Mouse (Mus musculus) liver, embryonic 14.5 days (tissue): ENCODE data around the gene Iqgap3. TPM values are rescaled to one million over a fixed set of nuclear protein-coding genes. Genes with fewer than 3 reads are reported as not detected.
A peak's percentile ranks its signal among the peaks of the same experiment; 100 is the strongest.

ENCODE experiments used
- ATAC-seq: fragments of 200-750 bp; cut with Nextera tagmentation; 2 replicates; pipeline ENCODE4 v1.8.0; 2017; ENCODE audit warnings: moderate number of reproducible peaks, mild to moderate bottlenecking, moderate library complexity; ENCODE audit not compliant: insufficient read depth
- DNase-seq, 3 experiments: peaks; one replicate each; pipeline ENCODE4 v3.0.0-alpha.2; 2012 to 2013; ENCODE audit warnings: low read depth in 3 of 3, low spot score in 3 of 3
- H3K27ac ChIP-seq: fragments of 300-500 bp; sonication (generic); 2 replicates; pipeline ENCODE4 v1.5.1; 2014; ENCODE audit warnings: moderate library complexity, mild to moderate bottlenecking, control low read depth, inconsistent platforms
- H3K27me3 ChIP-seq: fragments of 300-500 bp; sonication (generic); 2 replicates; pipeline ENCODE4 v1.6.1; 2014; ENCODE audit warnings: mild to moderate bottlenecking, low read length, moderate library complexity; ENCODE audit not compliant: control insufficient read depth, insufficient read depth
- H3K36me3 ChIP-seq: fragments of 300-500 bp; sonication (generic); replicated peaks from 2 replicates; pipeline ENCODE4 v1.6.1; 2014; ENCODE audit warnings: low read depth; ENCODE audit not compliant: control insufficient read depth, insufficient read depth
- H3K4me1 ChIP-seq, 2 experiments: fragments of 200-500 bp in 1 of 2; fragments of 300-500 bp in 1 of 2; sonication (generic) in 1 of 2; replicated peaks; 2 replicates each; pipeline ENCODE4 v1.6.1; 2012 to 2014; ENCODE audit warnings: antibody characterized with exemption in 1 of 2, inconsistent platforms in 1 of 2, low read length in 1 of 2; ENCODE audit not compliant: control insufficient read depth in 2 of 2, insufficient read depth in 2 of 2
- H3K4me2 ChIP-seq: fragments of 300-500 bp; sonication (generic); 2 replicates; pipeline ENCODE4 v1.6.1; 2014; ENCODE audit warnings: low read depth, mild to moderate bottlenecking, control low read depth, moderate library complexity
- H3K4me3 ChIP-seq, 2 experiments: fragments of 200-500 bp in 1 of 2; fragments of 300-500 bp in 1 of 2; sonication (generic) in 1 of 2; 2 replicates each; pipeline ENCODE4 v1.5.1; 2012 to 2014; ENCODE audit warnings: low read depth in 2 of 2, low read length in 2 of 2, mild to moderate bottlenecking in 2 of 2, control low read depth in 1 of 2, inconsistent platforms in 1 of 2, moderate library complexity in 1 of 2; ENCODE audit not compliant: insufficient read depth in 1 of 2
- H3K9ac ChIP-seq: fragments of 300-500 bp; sonication (generic); replicated peaks from 2 replicates; pipeline ENCODE4 v1.6.1; 2014; ENCODE audit warnings: mild to moderate bottlenecking, control low read depth, moderate library complexity
- H3K9me3 ChIP-seq: fragments of 300-500 bp; sonication (generic); 2 replicates; pipeline ENCODE4 v1.6.1; 2016; ENCODE audit warnings: low read length, mixed read lengths; ENCODE audit not compliant: control insufficient read depth
- CTCF ChIP-seq: IDR thresholded peaks from 2 replicates; pipeline ENCODE4 v1.5.1; 2016; ENCODE audit warnings: antibody characterized with exemption, low read depth, control low read depth
- EP300 ChIP-seq: IDR thresholded peaks from 2 replicates; pipeline ENCODE4 v1.6.1; 2016; ENCODE audit warnings: antibody characterized with exemption, low read depth
- WGBS: fragments of 180-500 bp; shearing (Covaris S2); extraction: QIAGEN DNeasy Blood & Tissue Kit; methylation state at CpG from one replicate; pipeline ENCODE4 v1.1.7; 2014; ENCODE audit not compliant: insufficient replicate concordance; 5-methylcytosine and 5-hydroxymethylcytosine counted together
- polyA plus RNA-seq, 2 experiments: library from polyadenylated mRNA; depleted of rRNA in 1 of 2; stranded (reverse) in 1 of 2; unstranded in 1 of 2; fragments of >200 nt; fragmentation: Nextera tagmentation in 1 of 2; extraction: Ambion mirVana in 1 of 2; gene quantifications; 2 replicates each; pipeline versions ENCODE4 v1.2.1 to v1.2.3; 2012 to 2014

Gene Iqgap3
- polyA plus RNA-seq, 2 experiments = 6.7 to 8.8 TPM

DNA sequence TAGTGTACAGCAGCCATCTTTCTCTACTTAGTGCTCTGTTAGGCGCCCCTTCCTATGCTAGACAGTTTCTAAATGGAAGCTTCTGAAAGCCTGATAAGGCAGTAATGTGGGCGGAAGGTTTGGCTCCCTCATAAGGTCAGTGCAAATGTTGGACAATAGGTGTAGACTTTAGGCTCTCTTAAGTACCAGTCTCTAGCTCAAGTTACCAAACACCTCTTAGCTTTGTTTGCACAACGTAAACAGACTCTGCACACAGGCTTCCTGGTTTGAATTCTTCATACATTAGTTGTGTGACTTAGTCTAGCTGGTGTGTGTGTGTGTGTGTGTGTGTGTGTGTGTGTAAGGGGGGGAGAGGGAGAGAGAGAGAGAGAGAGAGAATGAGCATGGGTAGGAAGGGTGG is 32.2 kb upstream of the Iqgap3 start:
- no peaks in the 10 kb centered on the region for H3K9me3 ChIP-seq
- no peak for ATAC-seq
- H3K9ac ChIP-seq = no peak overlapping the region
- no peak overlapping the region for H3K4me2 ChIP-seq
- 52% methylated on average over 3 of the region's 3 CpGs for WGBS
- no peak overlapping the region for H3K4me3 ChIP-seq
- TF ChIP-seq EP300 (no peak), CTCF (no peak)
- H3K27ac ChIP-seq = no peak overlapping the region
- DNase-seq = no peak
- H3K36me3 ChIP-seq = peaks cover 13% of the 10 kb centered on the region
- H3K27me3 ChIP-seq = no peaks in the 10 kb centered on the region
- peaks cover 0 to 1% of the 10 kb centered on the region in 2 experiments; a peak in 1 of 4 replicates for H3K4me1 ChIP-seq

DNA sequence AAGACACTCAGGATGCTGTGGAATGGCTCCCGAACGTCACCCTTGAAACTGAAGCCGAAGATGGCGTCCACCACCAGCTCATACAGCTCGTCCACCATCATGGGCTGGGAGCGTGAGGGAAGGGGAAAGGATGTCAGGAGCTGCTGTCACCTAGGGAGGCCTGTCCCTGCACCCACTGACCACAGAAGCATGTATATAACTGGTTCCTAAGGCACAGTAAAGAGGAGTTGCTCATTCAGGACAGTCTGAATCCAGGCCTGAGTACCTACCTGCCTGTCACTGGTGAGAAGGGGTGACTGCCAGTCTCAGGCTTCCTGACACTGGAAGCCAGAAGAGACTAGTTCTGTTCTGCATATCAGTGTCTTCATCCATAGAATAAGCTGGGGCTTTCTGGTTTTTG is 24.7 kb upstream of the Iqgap3 start:
- no peak overlapping the region for H3K4me3 ChIP-seq
- H3K4me2 ChIP-seq = peak overlapping the region; percentile 90; the same call in 1 of the 2 replicates
- ATAC-seq (no peak), DNase-seq (no peak)
- no peak overlapping the region for H3K27ac ChIP-seq
- TF ChIP-seq EP300 = no peak
- TF ChIP-seq CTCF = no peak
- no peak overlapping the region; the same call in 1 of the 2 replicates for H3K9ac ChIP-seq
- no peaks in the 10 kb centered on the region for H3K27me3 ChIP-seq
- H3K4me1 ChIP-seq = no peaks in the 10 kb centered on the region; a peak in 3 of 4 replicates
- no peaks in the 10 kb centered on the region for H3K9me3 ChIP-seq
- peaks cover 14% of the 10 kb centered on the region for H3K36me3 ChIP-seq
- WGBS = 77% methylated on average over 6 of the region's 6 CpGs

DNA sequence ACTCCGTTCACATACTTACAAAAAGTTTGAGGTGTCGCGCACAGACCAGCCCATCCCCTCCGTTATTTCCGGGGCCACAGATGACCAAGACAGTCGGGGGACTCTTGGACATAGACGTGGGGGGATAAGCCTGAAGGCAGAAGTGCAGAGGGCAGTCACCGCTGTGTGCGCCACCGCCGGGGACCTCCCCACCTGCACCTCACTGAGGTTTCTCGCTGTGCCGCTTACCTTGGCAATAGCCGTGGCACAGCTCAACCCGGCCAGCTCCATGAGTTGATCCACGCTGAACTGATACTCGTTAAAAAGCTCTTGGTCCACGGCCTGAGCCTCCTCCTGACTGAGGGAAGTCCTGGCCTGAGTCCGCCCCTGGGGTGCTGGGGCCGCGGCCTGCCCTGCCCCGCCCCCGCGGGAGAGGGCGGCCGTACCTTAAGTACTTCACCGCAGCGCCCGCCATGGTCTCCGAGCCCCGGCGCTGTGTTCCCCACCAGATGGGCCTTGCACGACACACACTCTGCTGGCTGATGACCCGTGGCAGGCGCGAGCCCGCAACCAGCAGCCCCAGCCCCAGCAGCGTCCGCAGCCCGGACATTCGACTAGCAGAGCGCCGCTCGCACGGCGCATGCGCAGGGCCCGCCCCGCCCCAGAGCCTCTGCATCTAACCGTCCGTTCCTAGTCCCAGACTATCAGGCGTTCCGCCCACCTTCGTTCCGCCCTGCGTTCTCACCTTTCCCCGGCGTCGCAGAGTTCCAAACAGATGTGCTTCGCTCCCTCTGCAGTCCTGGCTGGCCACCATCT is 23.7 kb upstream of the Iqgap3 start, which contains the start of gene Naxe:
TSS of gene Naxe (minus strand) at position 594 of the 795 bp plus-strand sequence.
- no peaks in the 10 kb centered on the region; a peak in 3 of 4 replicates for H3K4me1 ChIP-seq
- H3K4me2 ChIP-seq = peak within 1 kb of the TSS; percentile 90
- TF ChIP-seq EP300 = no peak
- no peak for TF ChIP-seq CTCF
- no peaks in the 10 kb centered on the region for H3K27me3 ChIP-seq
- H3K36me3 ChIP-seq = peaks cover 14% of the 10 kb centered on the region
- ATAC-seq = peak; percentile 92
- under 1% methylated on average over 59 of the region's 60 CpGs for WGBS
- peak within 1 kb of the TSS; percentile 59 for H3K9ac ChIP-seq
- H3K4me3 ChIP-seq = peak within 1 kb of the TSS; percentile 63 to 91
- no peak within 1 kb of the TSS for H3K27ac ChIP-seq
- no peaks in the 10 kb centered on the region for H3K9me3 ChIP-seq
- DNase-seq = peak; percentile 75 to 81 (median 76)

DNA sequence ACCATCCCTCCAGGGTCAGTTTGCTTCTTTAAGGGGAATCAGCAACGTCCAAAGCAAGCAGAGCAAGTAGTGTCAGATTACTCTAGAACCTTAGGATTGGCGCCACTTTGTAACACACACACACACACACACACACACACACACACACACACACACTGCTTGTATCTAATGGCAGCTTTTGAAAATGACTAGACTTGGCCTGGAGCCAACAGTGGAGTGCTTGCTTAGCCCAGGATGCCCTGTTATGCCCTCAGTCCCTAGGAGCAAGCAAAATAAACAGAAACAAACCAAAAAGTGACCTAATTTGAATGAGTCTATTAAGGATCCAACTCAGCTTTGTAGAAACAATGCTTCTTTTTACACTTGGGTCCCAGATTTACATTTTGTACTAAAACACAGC is 13.4 kb upstream of the Iqgap3 start:
- H3K4me1 ChIP-seq = no peaks in the 10 kb centered on the region
- H3K27me3 ChIP-seq = no peaks in the 10 kb centered on the region
- no peak overlapping the region for H3K9ac ChIP-seq
- H3K4me2 ChIP-seq = no peak overlapping the region
- DNase-seq (no peak), ATAC-seq (no peak)
- H3K36me3 ChIP-seq = no peaks in the 10 kb centered on the region
- no peak for TF ChIP-seq EP300
- no peak for TF ChIP-seq CTCF
- WGBS = 39% methylated on average over 2 of the region's 2 CpGs
- no peaks in the 10 kb centered on the region for H3K9me3 ChIP-seq
- no peak overlapping the region for H3K27ac ChIP-seq
- no peak overlapping the region for H3K4me3 ChIP-seq

DNA sequence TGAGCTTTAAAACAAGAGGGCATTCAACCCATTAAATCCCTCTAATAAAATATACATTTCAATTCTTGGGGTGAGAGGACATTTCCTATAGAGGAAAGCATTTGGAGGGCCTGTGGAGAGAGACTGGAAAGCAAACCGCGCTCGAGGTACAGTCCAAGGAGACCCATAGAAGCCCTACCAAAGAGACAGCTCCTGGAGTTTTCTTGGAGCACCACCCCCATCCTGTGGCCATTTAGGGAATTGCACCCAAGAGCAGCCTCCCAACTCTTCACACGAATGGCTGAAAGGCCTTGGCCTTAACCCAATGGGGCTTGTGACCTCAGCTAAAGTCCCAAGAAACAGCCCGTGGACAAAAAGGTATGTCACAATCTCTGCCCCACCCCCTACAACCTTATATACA is 10.0 kb upstream of the Iqgap3 start:
- 3% methylated on average over 5 of the region's 5 CpGs for WGBS
- H3K4me3 ChIP-seq = no peak overlapping the region
- ATAC-seq = 0 out of 2 replicates have a peak, but pooled peaks have one; percentile 11
- H3K4me2 ChIP-seq = no peak overlapping the region
- no peak overlapping the region for H3K27ac ChIP-seq
- no peak for TF ChIP-seq EP300
- peak; percentile 91 for TF ChIP-seq CTCF
- no peak overlapping the region for H3K9ac ChIP-seq
- DNase-seq = peak; percentile 48 to 55 (median 53)
- H3K9me3 ChIP-seq = no peaks in the 10 kb centered on the region
- H3K27me3 ChIP-seq = no peaks in the 10 kb centered on the region
- H3K4me1 ChIP-seq = no peaks in the 10 kb centered on the region
- H3K36me3 ChIP-seq = no peaks in the 10 kb centered on the region
